Mouse (Mus musculus) small intestine, adult 2 months (tissue): ENCODE data around the gene Bola2. TPM values are rescaled to one million over a fixed set of nuclear protein-coding genes. Genes with fewer than 3 reads are reported as not detected.
A peak's percentile ranks its signal among the peaks of the same experiment; 100 is the strongest.
"Not testable (repeated sequence)": the region's sequence is repeated elsewhere in the genome, so short reads cannot be mapped to it uniquely, and the experiment has no call there.

Source experiments
- H3K27ac ChIP-seq: fragments of 200-500 bp; 2 replicates; pipeline ENCODE4 v1.5.1; 2012; ENCODE audit warnings: low read depth, low read length, control low read depth, inconsistent platforms; ENCODE audit not compliant: insufficient read depth
- H3K27me3 ChIP-seq: fragments of 200-500 bp; 2 replicates; pipeline ENCODE4 v1.6.1; 2012; ENCODE audit warnings: mild to moderate bottlenecking, moderate library complexity, low read length, inconsistent platforms; ENCODE audit not compliant: control insufficient read depth, insufficient read depth
- H3K36me3 ChIP-seq: fragments of 200-500 bp; 2 replicates; pipeline ENCODE4 v1.6.1; 2012; ENCODE audit warnings: mild to moderate bottlenecking, low read length, control low read depth, inconsistent platforms; ENCODE audit not compliant: control insufficient read depth, insufficient read depth
- H3K4me1 ChIP-seq: fragments of 200-500 bp; 2 replicates; pipeline ENCODE4 v1.6.1; 2012; ENCODE audit warnings: low read length, inconsistent platforms, mixed read lengths; ENCODE audit not compliant: control insufficient read depth, insufficient read depth, insufficient read length
- H3K4me3 ChIP-seq: fragments of 200-500 bp; 2 replicates; pipeline ENCODE4 v1.5.1; 2012; ENCODE audit warnings: low read depth, mild to moderate bottlenecking, control low read depth, inconsistent platforms, low read length, moderate library complexity
- CTCF ChIP-seq: fragments of 200-500 bp; IDR thresholded peaks from 2 replicates; pipeline ENCODE4 v1.5.1; 2012; ENCODE audit warnings: low read depth, mild to moderate bottlenecking, control low read depth, inconsistent platforms, low read length, moderate library complexity, mixed read lengths; ENCODE audit not compliant: insufficient replicate concordance, insufficient read length; ENCODE audit errors: extremely low read depth
- POLR2A ChIP-seq: fragments of 200-500 bp; IDR thresholded peaks from 2 replicates; pipeline ENCODE4 v1.6.1; 2012; ENCODE audit warnings: low read depth, mild to moderate bottlenecking, control low read depth, inconsistent platforms, low read length, moderate library complexity
- WGBS: fragments of 180-500 bp; shearing (Covaris S2); methylation state at CpG from one replicate; pipeline ENCODE4 v1.1.7; 2018; 5-methylcytosine and 5-hydroxymethylcytosine counted together
- polyA plus RNA-seq: library from polyadenylated mRNA; depleted of rRNA; stranded (reverse); fragments of >200 nt; gene quantifications from 2 replicates; pipeline ENCODE4 v1.2.3, GENCODE M21; 2012

Bola2 gene
- polyA plus RNA-seq, 1 experiment: 40.6 TPM

GRCm38 (mm10) chr7:126711910-126712309 lies 16.7 kb downstream of the Bola2 start:
- Histone ChIP-seq H3K27ac (no peak overlapping the region), H3K4me3 (no peak overlapping the region), H3K27me3 (no peaks in the 10 kb centered on the region), H3K36me3 (no peaks in the 10 kb centered on the region), H3K4me1 (no peaks in the 10 kb centered on the region)
- 75% methylated on average over 3 of the region's 3 CpGs for WGBS
- no peak for TF ChIP-seq POLR2A
- no peak for TF ChIP-seq CTCF

- Histone ChIP-seq H3K4me1 (no peaks in the 10 kb centered on the region), H3K36me3 (no peaks in the 10 kb centered on the region), H3K4me3 (no peak overlapping the region), H3K27me3 (no peaks in the 10 kb centered on the region), H3K27ac (no peak overlapping the region)
- TF ChIP-seq CTCF (no peak), POLR2A (no peak)
- WGBS: 81% methylated on average over 4 of the region's 4 CpGs
These were observed 20.5 kb downstream of the Bola2 start for GRCm38 (mm10) chr7:126715679-126716078.

GRCm38 (mm10) chr7:126717566-126717965 lies 22.4 kb downstream of the Bola2 start:
- Histone ChIP-seq H3K4me1 (no peaks in the 10 kb centered on the region), H3K27ac (no peak overlapping the region), H3K27me3 (no peaks in the 10 kb centered on the region), H3K4me3 (no peak overlapping the region), H3K36me3 (no peaks in the 10 kb centered on the region)
- 68% methylated on average over 3 of the region's 3 CpGs for WGBS
- TF ChIP-seq POLR2A (no peak), CTCF (no peak)

GRCm38 (mm10) chr7:126718787-126719337 lies 23.7 kb downstream of the Bola2 start:
- H3K4me1 ChIP-seq: no peaks in the 10 kb centered on the region
- H3K36me3 ChIP-seq: no peaks in the 10 kb centered on the region
- no peak overlapping the region for H3K27ac ChIP-seq
- no peak for TF ChIP-seq POLR2A
- TF ChIP-seq CTCF: peak; percentile 21; the same call in 1 of the 2 replicates
- 95% methylated on average over 5 of the region's 5 CpGs for WGBS
- no peak overlapping the region for H3K4me3 ChIP-seq
- no peaks in the 10 kb centered on the region for H3K27me3 ChIP-seq

- no peaks in the 10 kb centered on the region for H3K36me3 ChIP-seq
- 89% methylated on average over 13 of the region's 13 CpGs for WGBS
- no peak overlapping the region for H3K27ac ChIP-seq
- no peak overlapping the region for H3K4me3 ChIP-seq
- TF ChIP-seq CTCF (no peak), POLR2A (no peak)
- H3K4me1 ChIP-seq: no peaks in the 10 kb centered on the region
- no peaks in the 10 kb centered on the region for H3K27me3 ChIP-seq
These were observed 26.4 kb downstream of the Bola2 start for GRCm38 (mm10) chr7:126721635-126722034.

GRCm38 (mm10) chr7:126725077-126725476 lies 29.9 kb downstream of the Bola2 start:
- 40% methylated on average over 3 of the region's 3 CpGs for WGBS
- Histone ChIP-seq H3K27me3 (no peaks in the 10 kb centered on the region), H3K4me1 (no peaks in the 10 kb centered on the region), H3K36me3 (no peaks in the 10 kb centered on the region), H3K4me3 (no peak overlapping the region), H3K27ac (no peak overlapping the region)
- no peak for TF ChIP-seq CTCF
- TF ChIP-seq POLR2A: no peak

GRCm38 (mm10) chr7:126725667-126726066 lies 30.5 kb downstream of the Bola2 start:
- H3K36me3 ChIP-seq: no peaks in the 10 kb centered on the region
- H3K4me3 ChIP-seq: no peak overlapping the region
- no peaks in the 10 kb centered on the region for H3K27me3 ChIP-seq
- WGBS: 70% methylated on average over 5 of the region's 5 CpGs
- peaks cover 3% of the 10 kb centered on the region; the same call in 1 of the 2 replicates for H3K4me1 ChIP-seq
- no peak for TF ChIP-seq POLR2A
- no peak for TF ChIP-seq CTCF
- H3K27ac ChIP-seq: no peak overlapping the region

GRCm38 (mm10) chr7:126730256-126730789 lies 35.1 kb downstream of the Bola2 start:
- WGBS: 48% methylated on average over 4 of the region's 4 CpGs
- not testable (repeated sequence) for H3K36me3 ChIP-seq, H3K27me3 ChIP-seq, H3K4me1 ChIP-seq, H3K4me3 ChIP-seq, H3K27ac ChIP-seq
